Mouse (Mus musculus): Measurements from ENCODE around the gene Vps8.

The Vps8 gene

DNA sequence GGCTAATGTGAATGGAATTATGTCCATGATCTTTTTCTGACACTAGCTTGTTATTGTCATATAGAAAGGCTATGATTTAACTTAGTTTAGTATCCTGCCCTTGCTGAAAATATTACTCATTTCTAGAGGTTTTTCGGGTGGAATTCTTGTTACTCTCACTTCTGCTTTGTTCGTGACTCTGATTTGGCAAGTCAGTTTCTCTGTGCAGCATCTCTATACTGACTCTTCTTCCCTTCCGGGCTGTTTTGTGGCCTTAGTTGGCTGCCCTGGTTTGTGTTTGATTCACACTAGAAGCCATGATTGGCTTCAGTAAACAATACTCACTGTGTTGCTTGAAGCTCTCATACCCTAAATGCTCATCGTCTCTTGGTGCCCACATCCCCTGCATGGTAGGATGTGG is 207.7 kb downstream of the Vps8 start:
- DNase-seq (ENCODE audit: low read depth): no peak

- DNase-seq (ENCODE audit: low read depth): peak; percentile 59
Observed at GRCm38 (mm10) chr16:21631815-21632222, 208.9 kb downstream of the Vps8 start.

- no peak for DNase-seq (ENCODE audit: low read depth)
Observed at GRCm38 (mm10) chr16:21634460-21634859, 211.5 kb downstream of the Vps8 start.

DNA sequence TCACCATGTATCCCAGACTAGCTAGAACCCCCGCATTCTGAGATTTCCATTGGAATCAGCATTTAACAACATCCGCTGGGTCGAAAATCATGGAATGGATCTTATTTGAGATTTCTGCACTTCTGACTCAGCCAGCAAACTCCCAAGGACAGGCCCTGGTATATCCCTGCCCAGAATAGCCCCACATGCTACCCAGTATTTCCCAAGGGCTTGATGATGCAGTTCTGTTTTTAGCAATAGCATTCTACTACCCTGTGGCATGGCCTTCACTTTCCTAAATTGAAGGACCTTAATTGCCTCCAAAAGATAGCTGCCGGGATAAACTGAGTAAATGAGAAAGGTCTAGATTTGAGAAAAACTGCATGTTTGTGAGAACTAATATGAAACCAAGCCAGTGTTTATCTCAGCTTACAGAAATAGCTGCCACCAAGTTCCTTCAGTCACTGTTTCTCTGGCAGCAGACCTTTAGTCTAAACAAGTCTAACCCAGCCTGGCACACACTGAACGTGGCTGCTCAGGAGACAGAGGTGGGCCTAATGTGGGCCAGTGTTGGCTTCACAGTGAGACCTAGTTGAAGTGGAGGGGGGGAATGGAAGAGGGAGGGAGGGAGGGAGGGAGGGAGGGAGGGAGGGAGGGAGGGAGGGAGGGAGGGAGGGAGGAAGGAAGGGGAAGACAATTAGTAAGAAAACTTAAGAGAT is 213.4 kb downstream of the Vps8 start:
- DNase-seq (ENCODE audit: low read depth): peak; percentile 67

GRCm38 (mm10) chr16:21637201-21637819 is 214.4 kb downstream of the Vps8 start:
- peak; percentile 46 for DNase-seq (ENCODE audit: low read depth)

DNA sequence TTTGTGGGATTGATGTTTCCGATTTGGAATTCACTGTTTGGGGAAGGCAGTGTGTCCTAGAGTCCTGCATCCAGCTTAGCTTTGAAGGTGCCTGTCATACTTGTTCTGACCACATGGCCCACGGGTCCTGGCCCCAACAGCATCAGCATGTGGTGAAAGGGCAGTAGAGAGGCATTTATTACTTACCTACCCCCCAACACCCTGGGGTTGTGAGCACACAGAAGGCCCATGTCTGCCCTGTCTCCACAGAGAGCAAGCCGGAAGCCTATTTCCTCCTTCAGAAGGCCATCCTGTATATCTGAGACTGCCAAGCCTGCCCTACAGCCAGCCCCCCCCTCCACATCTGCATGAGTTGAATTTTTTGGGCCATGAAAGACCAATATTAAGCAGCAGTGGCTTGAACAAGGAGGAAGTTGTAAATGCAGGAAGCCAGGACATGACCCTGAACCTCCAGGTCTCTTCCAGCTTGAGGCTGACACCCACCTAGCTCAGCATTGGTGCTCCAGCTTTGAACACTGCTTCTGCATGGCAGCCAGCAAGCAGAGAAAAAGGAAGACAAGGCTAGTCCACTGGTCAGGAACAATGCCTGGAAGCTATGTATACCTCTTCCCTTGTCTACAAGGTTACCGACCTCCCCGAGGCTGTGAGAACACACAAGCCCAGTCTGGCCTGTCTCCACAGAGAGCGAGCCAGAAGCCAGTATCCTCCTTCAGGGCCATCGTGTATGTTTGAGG is 218.0 kb downstream of the Vps8 start:
- no peak for DNase-seq (ENCODE audit: low read depth)

GRCm38 (mm10) chr16:21641944-21642343 is 219.0 kb downstream of the Vps8 start:
- no peak for DNase-seq (ENCODE audit: low read depth)

GRCm38 (mm10) chr16:21642906-21643305 is 220.0 kb downstream of the Vps8 start:
- DNase-seq (ENCODE audit: low read depth): no peak

- DNase-seq (ENCODE audit: low read depth): no peak
Observed at GRCm38 (mm10) chr16:21643621-21644041, 220.7 kb downstream of the Vps8 start.

DNA sequence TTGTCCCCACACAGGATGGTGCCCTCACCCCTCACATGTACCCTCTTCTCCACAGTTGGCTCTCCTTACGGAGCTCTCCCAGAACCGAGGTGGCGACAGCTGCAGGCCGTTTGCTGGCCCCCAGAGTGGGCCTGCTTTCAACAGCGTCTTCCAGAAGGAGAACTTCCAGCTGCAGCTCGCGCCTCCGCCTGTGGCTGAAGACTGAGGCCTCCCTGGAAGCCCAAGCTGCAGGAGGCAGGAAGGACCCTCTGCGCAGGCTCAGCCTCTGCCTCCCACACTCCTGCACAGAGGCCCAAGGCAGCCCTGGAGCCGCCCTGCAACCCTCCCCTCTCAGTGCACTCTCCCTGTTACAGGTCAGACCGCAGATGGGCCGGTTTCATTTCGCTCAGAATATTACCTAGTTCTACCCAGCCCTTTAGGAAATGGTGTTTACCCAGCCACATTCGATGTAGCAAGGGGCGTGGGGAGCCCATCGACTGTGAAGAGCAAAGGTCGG is 221.2 kb downstream of the Vps8 start:
- no peak for DNase-seq (ENCODE audit: low read depth)

DNA sequence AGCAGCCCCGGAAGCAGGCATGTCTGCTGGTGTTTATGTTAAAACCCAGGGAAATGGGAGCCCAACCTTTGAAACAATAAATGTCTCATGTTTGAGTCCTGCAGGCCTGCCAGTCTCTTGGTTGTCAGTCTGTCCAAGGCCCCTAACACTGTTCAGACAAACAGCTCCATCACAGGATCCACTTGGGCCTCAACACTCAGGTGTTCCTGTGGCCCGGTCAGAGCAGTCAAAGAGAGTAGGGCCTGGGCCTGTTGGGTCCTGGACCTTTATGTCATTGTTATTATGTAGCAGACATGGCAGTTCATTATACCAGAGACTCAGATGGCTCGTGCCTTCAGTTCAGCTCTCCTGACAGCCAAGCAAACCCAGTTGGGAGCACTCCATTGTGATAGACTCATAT is 221.7 kb downstream of the Vps8 start:
- DNase-seq (ENCODE audit: low read depth): no peak

GRCm38 (mm10) chr16:21645915-21646314 is 223.0 kb downstream of the Vps8 start:
- peak; percentile 83 for DNase-seq (ENCODE audit: low read depth)

GRCm38 (mm10) chr16:21646496-21646895 is 223.6 kb downstream of the Vps8 start:
- no peak for DNase-seq (ENCODE audit: low read depth)

- DNase-seq (ENCODE audit: low read depth): no peak
Observed at GRCm38 (mm10) chr16:21648800-21649199, 225.9 kb downstream of the Vps8 start.

DNA sequence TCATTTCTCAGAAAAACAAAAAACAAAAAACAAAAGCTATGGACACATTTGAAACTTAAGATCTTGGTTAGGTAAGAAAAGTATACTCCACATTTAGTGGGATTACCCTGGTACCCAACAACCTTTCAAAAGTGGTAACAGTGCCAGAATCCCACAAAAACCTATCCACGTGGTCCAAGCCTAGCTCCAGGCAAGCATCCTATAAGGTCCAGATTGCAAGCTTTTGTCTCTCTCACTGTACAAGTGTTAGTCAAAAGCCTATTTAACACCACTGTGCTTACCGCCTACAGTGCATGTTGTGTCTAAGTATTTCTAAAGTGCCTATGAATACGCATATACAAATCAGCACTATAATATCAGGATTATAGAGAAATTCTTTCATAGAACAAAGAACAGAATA is 227.4 kb downstream of the Vps8 start:
- no peak for DNase-seq (ENCODE audit: low read depth)

DNA sequence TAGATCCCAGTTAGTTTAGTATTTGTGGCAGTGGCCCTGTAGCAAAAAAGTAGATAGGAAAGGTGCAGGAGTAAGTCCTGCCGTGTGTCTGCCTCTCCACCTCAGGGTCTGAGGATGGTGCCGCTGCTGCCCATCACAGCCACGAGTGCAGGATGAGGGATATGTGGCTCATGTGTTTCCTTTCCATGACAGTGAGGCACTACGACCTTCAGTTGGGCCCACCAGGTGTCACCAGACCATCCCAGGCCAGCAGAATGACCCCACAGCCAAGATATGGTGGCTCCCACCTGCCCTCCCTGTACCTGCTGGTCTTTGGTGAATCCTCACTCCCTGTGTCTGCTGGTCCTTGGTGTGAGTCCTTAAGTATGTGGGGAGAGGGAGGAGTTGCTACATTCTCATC is 228.2 kb downstream of the Vps8 start:
- DNase-seq (ENCODE audit: low read depth): no peak

DNA sequence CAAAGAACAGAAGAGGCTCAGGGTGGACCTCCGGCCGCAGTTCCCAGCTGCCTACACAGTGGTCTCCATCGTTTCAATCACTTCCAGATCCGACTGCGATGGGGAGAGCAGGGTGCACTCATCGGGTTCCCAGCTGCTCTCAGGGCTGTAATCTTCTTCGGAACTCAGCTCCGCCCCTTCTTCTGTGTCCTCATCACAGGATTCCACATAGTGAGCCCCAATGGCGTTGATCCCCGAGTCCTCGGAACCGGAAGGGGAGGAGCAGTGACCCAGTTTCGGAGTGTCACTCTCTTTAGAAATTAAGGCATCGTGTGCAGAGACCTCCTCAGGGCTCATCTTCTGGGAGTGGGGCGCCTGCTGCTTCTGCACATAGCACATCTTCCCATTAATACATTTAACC is 230.2 kb downstream of the Vps8 start:
- no peak for DNase-seq (ENCODE audit: low read depth)

DNA sequence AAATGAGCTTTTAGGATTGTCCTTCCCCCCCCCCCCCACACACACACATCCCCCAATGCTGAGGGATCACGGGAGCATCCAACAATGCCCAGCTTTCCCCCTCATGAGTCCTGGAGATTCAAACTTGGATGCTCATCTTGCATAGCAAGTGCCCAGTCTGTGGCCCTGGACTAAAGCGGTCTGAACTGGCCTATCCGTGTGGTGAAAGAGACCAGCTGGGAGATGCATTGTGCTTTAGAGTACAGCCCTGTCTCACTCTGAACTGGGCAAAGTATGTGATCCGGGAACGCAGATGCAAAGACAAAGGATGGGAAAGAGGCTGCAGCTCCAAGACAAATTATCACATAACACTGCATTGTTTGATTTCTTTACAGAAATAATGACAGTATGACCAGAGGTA is 231.5 kb downstream of the Vps8 start:
- no peak for DNase-seq (ENCODE audit: low read depth)

DNA sequence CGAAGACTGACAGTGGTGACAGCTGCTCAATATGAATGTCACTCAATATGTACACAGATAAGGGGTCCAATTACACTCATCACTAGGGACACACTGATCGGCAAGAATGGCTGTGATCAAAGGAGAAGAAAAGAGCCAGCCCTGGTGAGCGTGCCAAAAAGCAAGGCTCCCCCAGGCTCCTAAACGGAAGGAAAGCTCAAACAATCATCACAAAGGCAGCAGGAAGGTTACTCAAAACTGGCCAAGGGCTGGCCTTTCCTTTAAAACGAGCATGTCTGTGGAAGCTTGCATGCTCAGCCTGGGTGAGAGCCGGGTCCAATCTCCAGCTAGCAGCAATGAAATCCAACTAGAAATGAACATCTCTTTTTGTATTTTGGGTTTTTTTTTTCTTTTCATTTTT is 232.4 kb downstream of the Vps8 start:
- DNase-seq (ENCODE audit: low read depth): no peak

- no peak for DNase-seq (ENCODE audit: low read depth)
Observed at GRCm38 (mm10) chr16:21655961-21656360, 233.0 kb downstream of the Vps8 start.

GRCm38 (mm10) chr16:21664633-21665363 is 241.9 kb downstream of the Vps8 start:
- DNase-seq (ENCODE audit: low read depth): no peak

- DNase-seq (ENCODE audit: low read depth): no peak
Observed at GRCm38 (mm10) chr16:21665423-21665986, 242.6 kb downstream of the Vps8 start.

Data from NIH3T3 (cell line).